Mouse (Mus musculus): ENCODE measurements around the gene Drd4.

Gene Drd4

DNA sequence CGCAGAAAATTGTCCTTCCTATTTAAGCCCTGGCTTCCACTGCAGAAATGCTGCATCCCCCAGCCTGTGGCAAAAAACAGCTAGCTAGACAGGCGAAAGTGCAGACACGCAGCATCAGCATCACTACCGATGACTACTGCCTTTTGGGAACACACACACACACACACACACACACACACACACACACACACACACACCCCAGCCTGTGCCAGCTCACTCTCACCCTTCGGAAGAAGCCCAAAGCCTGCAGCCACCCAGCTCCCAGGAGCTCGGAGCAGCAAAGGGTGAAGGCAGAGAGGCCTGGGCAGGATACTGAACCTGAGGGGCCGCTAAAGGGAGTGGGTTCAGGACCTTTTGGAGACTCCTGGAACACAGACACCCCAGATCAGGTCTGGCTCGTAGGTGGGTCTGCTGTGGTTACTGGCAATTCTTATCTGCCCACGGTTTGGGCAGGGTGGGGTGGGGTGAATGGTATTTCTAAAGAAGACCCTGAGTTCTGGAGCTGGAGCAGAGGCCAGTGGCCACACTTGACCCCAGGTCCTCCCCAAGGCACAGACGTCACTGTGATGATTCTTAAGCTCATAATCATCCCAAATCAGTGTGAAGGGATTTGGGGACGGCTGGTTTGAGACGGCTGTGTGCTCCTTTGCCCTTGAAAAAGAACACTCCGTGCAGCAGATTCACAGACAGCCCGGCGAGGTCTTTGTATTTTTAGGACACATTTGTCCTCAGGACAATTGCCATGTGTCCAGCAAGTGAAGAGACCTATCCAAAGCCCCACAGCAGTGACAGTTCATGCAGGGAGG is 980 bp downstream of the Drd4 start:
- in situ Hi-C loops (cut with MboI; ENCODE audit: low sequenced_read_pairs): no loop called here

DNA sequence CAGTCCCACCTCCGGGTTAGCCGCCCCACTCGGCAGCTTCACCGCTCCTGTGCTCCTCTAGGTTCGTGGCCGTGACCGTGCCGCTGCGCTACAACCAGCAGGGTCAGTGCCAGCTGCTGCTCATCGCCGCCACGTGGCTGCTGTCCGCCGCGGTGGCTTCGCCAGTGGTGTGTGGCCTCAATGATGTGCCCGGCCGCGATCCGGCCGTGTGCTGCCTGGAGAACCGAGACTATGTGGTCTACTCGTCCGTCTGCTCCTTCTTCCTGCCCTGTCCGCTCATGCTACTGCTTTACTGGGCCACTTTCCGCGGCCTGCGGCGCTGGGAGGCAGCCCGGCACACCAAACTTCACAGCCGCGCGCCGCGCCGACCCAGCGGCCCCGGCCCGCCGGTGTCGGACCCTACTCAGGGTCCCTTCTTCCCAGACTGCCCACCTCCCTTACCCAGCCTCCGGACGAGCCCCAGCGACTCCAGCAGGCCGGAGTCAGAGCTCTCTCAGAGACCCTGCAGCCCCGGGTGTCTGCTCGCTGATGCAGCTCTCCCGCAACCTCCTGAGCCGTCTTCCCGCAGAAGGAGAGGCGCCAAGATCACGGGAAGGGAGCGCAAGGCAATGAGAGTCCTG is 2.2 kb downstream of the Drd4 start:
- in situ Hi-C loops (cut with MboI; ENCODE audit: low sequenced_read_pairs): no loop called here

DNA sequence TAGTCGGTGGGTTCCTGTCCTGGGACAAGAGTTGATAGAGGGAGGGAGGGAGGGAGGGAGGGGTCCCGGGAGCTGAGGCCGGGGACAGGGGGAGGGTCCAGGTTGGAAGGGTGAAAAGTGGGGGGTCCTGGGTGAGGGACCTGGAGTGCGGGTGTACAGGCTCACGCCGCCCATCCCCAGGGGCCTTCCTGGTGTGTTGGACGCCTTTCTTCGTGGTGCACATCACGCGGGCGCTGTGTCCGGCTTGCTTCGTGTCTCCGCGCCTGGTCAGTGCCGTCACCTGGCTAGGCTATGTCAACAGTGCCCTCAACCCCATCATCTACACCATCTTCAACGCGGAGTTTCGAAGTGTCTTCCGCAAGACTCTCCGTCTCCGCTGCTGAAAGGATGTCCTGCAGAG is 2.7 kb downstream of the Drd4 start:
- in situ Hi-C loops (cut with MboI; ENCODE audit: low sequenced_read_pairs): no loop called here

GRCm38 (mm10) chr7:141297926-141298650 is 6.3 kb downstream of the Drd4 start:
- in situ Hi-C loops (cut with MboI; ENCODE audit: low sequenced_read_pairs): no loop called here

DNA sequence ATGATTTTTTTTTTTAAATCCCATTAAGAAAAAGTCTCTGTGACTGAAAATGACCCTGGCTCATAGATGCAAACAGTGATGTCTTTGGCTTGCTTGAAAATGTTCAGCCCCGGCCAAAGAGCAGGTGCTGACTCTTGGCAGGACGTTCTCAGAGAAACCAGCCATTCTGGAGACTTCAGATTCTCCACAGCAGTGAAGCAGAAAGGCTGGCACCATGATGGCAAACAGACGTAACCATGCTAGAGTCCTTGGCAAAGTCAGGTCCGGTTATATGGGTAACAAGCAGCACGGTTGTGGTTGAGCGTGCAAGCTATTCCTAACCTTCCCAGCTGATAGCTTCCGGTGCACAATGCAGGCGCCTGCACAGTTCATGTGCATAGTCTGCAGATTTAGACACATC is 7.4 kb downstream of the Drd4 start:
- in situ Hi-C loops (cut with MboI; ENCODE audit: low sequenced_read_pairs): no loop called here

GRCm38 (mm10) chr7:141301386-141301785 is 9.6 kb downstream of the Drd4 start:
- in situ Hi-C loops (cut with MboI; ENCODE audit: low sequenced_read_pairs): no loop called here

GRCm38 (mm10) chr7:141302702-141303268 is 11.0 kb downstream of the Drd4 start:
- in situ Hi-C loops (cut with MboI; ENCODE audit: low sequenced_read_pairs): no loop called here

GRCm38 (mm10) chr7:141304537-141304936 is 12.7 kb downstream of the Drd4 start:
- in situ Hi-C loops (cut with MboI; ENCODE audit: low sequenced_read_pairs): no loop called here

DNA sequence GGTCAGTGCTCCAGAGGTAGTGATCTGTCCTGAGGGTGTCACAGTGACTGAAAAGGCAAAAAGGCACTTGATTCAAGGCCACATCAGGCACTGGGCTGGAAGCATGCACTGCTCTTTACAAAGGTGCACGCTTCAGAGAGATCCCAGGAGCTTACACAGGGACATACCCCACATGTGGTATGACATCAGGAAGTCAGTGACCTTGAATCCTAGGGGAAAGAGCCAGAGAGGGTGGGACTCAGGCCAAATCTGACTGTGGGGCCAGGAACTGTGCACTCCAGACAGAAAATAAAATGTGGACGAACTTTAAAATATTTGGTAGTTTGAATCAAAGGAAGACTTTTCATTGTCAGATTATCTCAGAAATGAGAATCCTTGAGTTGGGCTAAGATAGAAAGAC is 22.6 kb downstream of the Drd4 start:
- in situ Hi-C loops (cut with MboI; ENCODE audit: low sequenced_read_pairs): no loop called here

- in situ Hi-C loops (cut with MboI; ENCODE audit: low sequenced_read_pairs): no loop called here
Measured at GRCm38 (mm10) chr7:141315076-141315475, 23.3 kb downstream of the Drd4 start.

GRCm38 (mm10) chr7:141315974-141316373 is 24.2 kb downstream of the Drd4 start:
- in situ Hi-C loops (cut with MboI; ENCODE audit: low sequenced_read_pairs): no loop called here

- in situ Hi-C loops (cut with MboI; ENCODE audit: low sequenced_read_pairs): no loop called here
Measured at GRCm38 (mm10) chr7:141317619-141318132, 25.9 kb downstream of the Drd4 start.

DNA sequence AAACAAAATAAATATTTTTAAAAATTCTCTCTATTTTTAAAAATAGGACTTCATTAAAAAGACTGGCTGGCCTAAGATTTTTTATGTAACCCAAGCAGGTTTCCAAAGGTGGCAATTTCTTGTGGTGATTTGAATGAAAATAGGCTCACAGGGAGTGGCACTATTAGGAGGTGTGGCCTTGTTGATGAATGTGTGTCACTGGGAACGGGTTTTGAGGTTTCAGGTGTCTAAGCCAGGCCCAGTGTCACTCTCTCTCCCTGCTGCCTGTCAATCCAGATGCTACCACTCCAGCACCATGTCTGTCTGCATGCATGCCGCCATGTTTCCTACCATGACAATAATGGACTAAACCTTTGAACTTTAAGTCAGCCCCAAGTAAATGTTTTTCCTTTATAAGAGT is 27.6 kb downstream of the Drd4 start:
- in situ Hi-C loops (cut with MboI; ENCODE audit: low sequenced_read_pairs): no loop called here

- in situ Hi-C loops (cut with MboI; ENCODE audit: low sequenced_read_pairs): no loop called here
Measured at GRCm38 (mm10) chr7:141324686-141325085, 32.9 kb downstream of the Drd4 start.

DNA sequence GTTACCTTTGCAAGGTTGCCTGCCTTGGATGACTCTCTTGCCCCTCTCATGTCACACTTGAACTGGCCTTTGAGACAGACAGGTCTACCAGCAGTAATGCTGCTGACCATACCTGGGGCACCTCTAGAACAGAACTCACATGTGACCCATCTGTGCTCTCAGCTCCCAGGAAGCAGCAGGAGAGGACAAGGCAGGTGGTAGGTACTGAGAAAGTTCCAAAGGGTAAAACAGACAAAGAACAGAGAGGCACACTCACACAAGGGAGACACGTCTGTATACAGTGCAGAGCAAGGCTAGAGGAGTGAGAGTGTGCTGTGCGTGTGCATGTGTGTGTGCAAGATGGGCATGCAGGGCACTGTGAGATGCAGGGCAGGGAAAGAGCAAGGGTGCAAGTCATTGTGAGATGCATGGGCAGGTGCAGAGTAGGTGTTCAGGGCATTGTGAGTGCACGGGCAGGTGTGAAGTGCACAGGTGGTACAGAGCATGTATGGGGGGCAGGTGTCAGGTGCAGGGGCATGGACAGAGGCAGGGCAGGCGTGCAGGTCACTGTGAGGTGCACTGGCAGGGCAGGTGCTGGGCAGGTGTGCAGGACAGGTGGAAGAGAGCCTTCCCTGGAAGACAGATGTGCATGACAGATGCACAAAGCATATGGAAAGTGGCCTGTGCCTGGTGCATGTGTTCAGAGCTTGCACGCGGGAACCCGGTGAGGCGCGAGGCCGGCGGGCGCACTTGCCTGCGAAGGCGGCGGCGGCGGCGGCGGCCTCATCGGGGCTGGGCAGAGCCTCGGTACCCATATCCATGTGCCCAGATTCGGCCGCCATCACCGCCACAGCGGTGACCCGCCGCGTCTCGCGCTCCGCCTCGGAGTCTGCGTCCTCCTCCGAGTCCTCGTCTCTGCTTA is 35.0 kb downstream of the Drd4 start:
- in situ Hi-C loops (cut with MboI; ENCODE audit: low sequenced_read_pairs): no loop called here

GRCm38 (mm10) chr7:141327469-141328372 is 35.9 kb downstream of the Drd4 start, which contains the start of the genes Deaf1 and Tmem80:
Deaf1 (minus strand) TSS chr7:141327690.
Tmem80 (plus strand) TSS chr7:141327739.
- in situ Hi-C loops (cut with MboI; ENCODE audit: low sequenced_read_pairs): no loop called here

DNA sequence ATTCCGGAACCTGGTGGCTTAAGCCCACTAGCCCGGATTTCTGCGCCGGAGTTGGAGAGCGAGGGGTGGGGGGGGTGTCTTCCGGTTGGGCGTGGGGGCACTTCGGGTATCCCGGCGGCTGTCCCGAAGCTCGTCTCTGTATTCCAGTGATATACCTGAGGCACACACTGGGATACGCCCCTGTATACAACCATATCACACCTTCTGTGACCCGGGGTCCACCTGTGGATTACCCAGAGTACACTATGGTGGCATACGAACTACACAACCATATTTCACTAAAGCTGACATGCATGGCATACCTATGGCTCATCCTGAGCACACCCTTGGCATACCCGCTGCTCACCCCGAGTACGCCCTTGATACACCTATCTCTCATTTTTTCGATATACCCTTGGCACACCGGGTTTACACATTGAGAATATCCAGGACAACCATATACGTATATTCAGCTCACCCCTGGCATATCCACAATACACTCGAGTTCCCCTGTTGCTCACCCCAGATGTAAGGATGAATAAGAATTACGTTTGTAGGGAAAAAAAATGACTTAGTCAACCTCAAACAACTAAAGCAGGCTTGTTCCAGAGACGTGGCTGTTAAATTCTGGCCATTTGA is 36.7 kb downstream of the Drd4 start:
- in situ Hi-C loops (cut with MboI; ENCODE audit: low sequenced_read_pairs): no loop called here

DNA sequence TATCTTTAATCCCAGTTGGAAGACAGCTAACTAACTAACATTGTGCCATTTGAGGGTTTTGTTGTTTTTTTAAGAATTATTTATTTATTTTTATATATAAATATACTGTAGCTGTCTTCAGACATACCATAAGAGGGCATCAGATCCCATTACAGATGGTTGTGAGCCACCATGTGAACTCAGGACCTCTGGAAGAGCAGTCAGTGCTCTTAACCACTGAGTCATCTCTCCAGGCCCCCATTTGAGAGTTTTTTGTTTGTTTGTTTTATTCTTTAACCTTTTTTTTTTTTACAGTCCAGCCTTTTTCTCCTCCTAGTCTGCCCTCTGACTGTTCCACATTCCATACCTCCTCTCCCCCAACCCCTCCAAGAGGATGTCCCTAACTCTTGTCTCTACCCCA is 38.9 kb downstream of the Drd4 start:
- in situ Hi-C loops (cut with MboI; ENCODE audit: low sequenced_read_pairs): no loop called here

DNA sequence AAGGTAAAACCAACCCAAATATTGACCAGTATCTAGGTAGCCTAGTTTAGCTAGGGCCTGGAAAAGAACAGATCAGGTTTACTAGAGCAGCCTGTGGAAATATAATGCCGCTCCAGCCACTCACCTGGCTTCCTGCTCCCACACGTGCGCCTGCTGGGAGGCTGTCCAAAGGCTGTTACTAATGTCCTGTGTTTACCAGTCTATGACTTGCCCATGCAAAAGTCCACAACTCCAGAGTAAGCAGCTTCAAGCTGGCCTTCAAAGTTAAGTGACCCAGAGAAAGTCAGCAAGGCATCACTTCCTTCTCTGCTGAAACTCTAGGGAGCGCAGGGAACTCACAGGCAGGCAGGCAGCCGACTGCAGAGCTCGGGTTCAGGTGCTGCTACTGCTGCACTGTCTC is 40.2 kb downstream of the Drd4 start:
- in situ Hi-C loops (cut with MboI; ENCODE audit: low sequenced_read_pairs): no loop called here
